Mouse (Mus musculus) kidney, adult 2 months (tissue): ENCODE results near the gene Tmem232. TPM values are rescaled to one million over a fixed set of nuclear protein-coding genes. Genes with fewer than 3 reads are reported as not detected.
A peak's percentile ranks its signal among the peaks of the same experiment; 100 is the strongest.
"Not testable (repeated sequence)": the region's sequence is repeated elsewhere in the genome, so short reads cannot be mapped to it uniquely, and the experiment has no call there.

Source experiments
- DNase-seq: peaks from one replicate; pipeline ENCODE4 v3.0.0; 2021
- H3K27ac ChIP-seq: fragments of 200-500 bp; 2 replicates; pipeline ENCODE4 v1.5.1; 2012; ENCODE audit warnings: low read depth, low read length, control low read depth, inconsistent platforms; ENCODE audit not compliant: insufficient read depth
- H3K27me3 ChIP-seq: fragments of 200-500 bp; replicated peaks from 2 replicates; pipeline ENCODE4 v1.6.1; 2012; ENCODE audit warnings: mild to moderate bottlenecking, moderate library complexity, low read length, inconsistent platforms; ENCODE audit not compliant: control insufficient read depth, insufficient read depth
- H3K36me3 ChIP-seq: fragments of 200-500 bp; 2 replicates; pipeline ENCODE4 v1.6.1; 2012; ENCODE audit warnings: mild to moderate bottlenecking, moderate library complexity, low read length, inconsistent platforms; ENCODE audit not compliant: control insufficient read depth, insufficient read depth
- H3K4me1 ChIP-seq: fragments of 200-500 bp; 2 replicates; pipeline ENCODE4 v1.6.1; 2011; ENCODE audit warnings: low read length; ENCODE audit not compliant: control insufficient read depth, insufficient read depth
- H3K4me3 ChIP-seq: fragments of 200-500 bp; 2 replicates; pipeline ENCODE4 v1.5.1; 2011; ENCODE audit warnings: mild to moderate bottlenecking, low read depth, low read length, control low read depth; ENCODE audit not compliant: insufficient read depth
- CTCF ChIP-seq: fragments of 200-500 bp; conservative IDR thresholded peaks from 2 replicates; pipeline ENCODE4 v1.5.1; 2011; ENCODE audit warnings: low read depth, mild to moderate bottlenecking, control low read depth, low read length, moderate library complexity, mixed read lengths; ENCODE audit not compliant: insufficient read depth, insufficient read length
- POLR2A ChIP-seq: fragments of 200-500 bp; IDR thresholded peaks from one replicate; pipeline ENCODE4 v1.6.1; 2011; ENCODE audit warnings: low read depth, low read length, control low read depth
- WGBS: fragments of 180-500 bp; shearing (Covaris S2); methylation state at CpG from one replicate; pipeline ENCODE4 v1.1.7; 2018; 5-methylcytosine and 5-hydroxymethylcytosine counted together
- polyA plus RNA-seq: library from polyadenylated mRNA; depleted of rRNA; stranded (reverse); fragments of >200 nt; gene quantifications from 2 replicates; pipeline ENCODE4 v1.2.3, GENCODE M21; 2012

Gene Tmem232
- polyA plus RNA-seq, 1 experiment = not detected

GRCm38 (mm10) chr17:65557212-65557611 is 16.6 kb upstream of the Tmem232 start:
- TF ChIP-seq CTCF (no peak), POLR2A (no peak)
- Histone ChIP-seq H3K4me1 (no peaks in the 10 kb centered on the region), H3K27me3 (no peaks in the 10 kb centered on the region), H3K4me3 (no peak overlapping the region), H3K27ac (no peak overlapping the region), H3K36me3 (no peaks in the 10 kb centered on the region)
- no peak for DNase-seq
- 48% methylated on average over 6 of the region's 6 CpGs for WGBS

- 62% methylated on average over 10 of the region's 10 CpGs for WGBS
- no peak for DNase-seq
- no peak overlapping the region for H3K27ac ChIP-seq
- no peaks in the 10 kb centered on the region for H3K4me1 ChIP-seq
- no peaks in the 10 kb centered on the region for H3K36me3 ChIP-seq
- no peak overlapping the region for H3K4me3 ChIP-seq
- H3K27me3 ChIP-seq = no peaks in the 10 kb centered on the region
- no peak for TF ChIP-seq POLR2A
- TF ChIP-seq CTCF = no peak
Observed at GRCm38 (mm10) chr17:65556798-65557197, 16.2 kb upstream of the Tmem232 start.

DNA sequence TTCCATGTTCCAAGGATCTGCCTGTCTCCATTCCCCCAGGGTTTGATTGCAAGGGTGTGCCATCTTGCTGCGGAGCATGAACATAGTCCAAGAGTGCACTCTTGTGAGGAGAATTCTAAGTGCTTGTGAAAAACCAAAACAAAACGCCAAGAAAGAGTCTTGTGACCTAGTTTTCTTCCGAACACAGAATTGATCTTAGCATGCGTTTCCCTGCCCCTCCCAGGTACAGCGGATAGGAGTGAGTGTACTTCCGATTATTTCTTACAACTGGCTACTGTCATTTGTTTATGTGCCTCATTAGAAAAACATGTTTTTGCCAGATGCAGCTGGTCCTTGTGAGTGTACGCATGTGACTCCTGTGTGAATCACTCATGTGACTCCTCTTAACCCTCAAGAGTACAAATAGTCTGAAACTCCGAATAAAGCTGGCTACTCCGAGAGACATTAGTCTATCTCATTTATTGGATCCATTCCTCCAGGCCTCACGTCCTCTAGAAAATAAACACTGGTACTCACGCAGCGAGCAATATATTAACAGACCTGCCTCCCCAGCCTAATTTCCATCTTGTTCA is 11.9 kb upstream of the Tmem232 start:
- TF ChIP-seq POLR2A (no peak), CTCF (no peak)
- Histone ChIP-seq H3K4me1 (no peaks in the 10 kb centered on the region), H3K27me3 (no peaks in the 10 kb centered on the region), H3K4me3 (no peak overlapping the region), H3K27ac (no peak overlapping the region), H3K36me3 (no peaks in the 10 kb centered on the region)
- no peak for DNase-seq
- WGBS = 61% methylated on average over 12 of the region's 12 CpGs

DNA sequence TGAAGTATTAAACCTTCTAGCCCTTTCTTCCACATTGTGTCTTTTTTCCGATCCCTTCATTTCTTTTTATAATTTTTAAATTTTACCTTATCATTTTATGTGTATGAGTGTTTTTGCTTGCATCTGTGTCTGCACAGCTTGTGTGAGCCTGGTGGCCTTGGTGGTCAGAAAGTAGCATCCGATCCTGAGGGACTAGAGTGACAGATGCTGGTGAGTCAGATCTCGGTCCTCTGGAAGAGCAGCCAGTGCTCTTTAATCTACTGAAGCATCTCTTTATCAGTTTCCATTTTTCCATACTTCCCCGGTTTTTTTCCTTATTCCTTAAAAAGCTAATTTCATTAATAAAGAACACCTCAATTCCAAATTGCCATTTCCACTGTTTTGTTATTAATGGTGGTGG is 9.8 kb upstream of the Tmem232 start:
- no peaks in the 10 kb centered on the region for H3K4me1 ChIP-seq
- no peak for TF ChIP-seq CTCF
- no peak for TF ChIP-seq POLR2A
- H3K27ac ChIP-seq = no peak overlapping the region
- 84% methylated on average over 4 of the region's 4 CpGs for WGBS
- no peak overlapping the region for H3K4me3 ChIP-seq
- H3K27me3 ChIP-seq = no peaks in the 10 kb centered on the region
- DNase-seq = no peak
- H3K36me3 ChIP-seq = no peaks in the 10 kb centered on the region

GRCm38 (mm10) chr17:65548698-65549365 is 8.2 kb upstream of the Tmem232 start:
- no peaks in the 10 kb centered on the region for H3K4me1 ChIP-seq
- no peaks in the 10 kb centered on the region for H3K27me3 ChIP-seq
- peak; percentile 25 for DNase-seq
- TF ChIP-seq POLR2A = no peak
- no peak for TF ChIP-seq CTCF
- H3K27ac ChIP-seq = no peak overlapping the region
- no peaks in the 10 kb centered on the region for H3K36me3 ChIP-seq
- H3K4me3 ChIP-seq = no peak overlapping the region
- 56% methylated on average over 18 of the region's 18 CpGs for WGBS

- not testable (repeated sequence) for H3K36me3 ChIP-seq, H3K27me3 ChIP-seq, H3K4me1 ChIP-seq, H3K4me3 ChIP-seq, H3K27ac ChIP-seq, DNase-seq
- WGBS = 90% methylated on average over 4 of the region's 4 CpGs
Observed at GRCm38 (mm10) chr17:65546221-65546620, 5.6 kb upstream of the Tmem232 start.

GRCm38 (mm10) chr17:65536156-65536555 is 4.4 kb downstream of the Tmem232 start:
- TF ChIP-seq POLR2A (no peak), CTCF (peak; percentile 81)
- Histone ChIP-seq H3K4me1 (no peaks in the 10 kb centered on the region), H3K36me3 (no peaks in the 10 kb centered on the region), H3K4me3 (no peak overlapping the region), H3K27ac (no peak overlapping the region), H3K27me3 (no peaks in the 10 kb centered on the region)
- WGBS = 19% methylated on average over 3 of the region's 3 CpGs
- DNase-seq = peak; percentile 53

DNA sequence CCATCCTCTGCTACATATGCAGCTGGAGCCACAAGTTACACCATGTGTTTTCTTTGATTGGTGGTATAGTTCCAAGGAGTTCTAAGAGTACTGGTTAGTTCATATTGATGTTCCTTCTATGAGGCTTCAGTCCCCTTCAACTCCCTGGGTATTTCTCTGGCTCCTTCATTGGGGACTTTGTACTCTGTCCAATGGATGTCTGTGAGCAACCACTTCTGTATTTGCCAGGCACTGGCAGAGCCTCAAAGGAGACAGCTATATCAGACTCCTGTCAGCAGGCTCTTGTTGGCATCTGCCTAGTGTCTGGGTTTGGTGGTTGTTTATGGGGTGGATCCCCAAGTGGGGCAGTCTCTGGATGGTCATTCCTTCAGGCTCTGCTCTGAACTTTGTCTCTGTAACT is 8.2 kb downstream of the Tmem232 start:
- H3K36me3 ChIP-seq, DNase-seq: not testable (repeated sequence)

More for the DNA sequence above, 8.2 kb downstream of the Tmem232 start:
- not testable (repeated sequence) for H3K4me3 ChIP-seq, H3K27ac ChIP-seq, H3K27me3 ChIP-seq, H3K4me1 ChIP-seq
